Comparison of ENCODE assay signal across 8 mouse cellular contexts in genomic region chr5:136251004-136251403, GRCm38 (mm10). TPM values are rescaled to one million over a fixed set of nuclear protein-coding genes. Genes with fewer than 3 reads are reported as not detected.
DNase-seq lines count a peak whose midpoint lies in the region; ATAC-seq lines count a peak whose summit lies in the region.

No protein-coding gene starts in this region.

- ATAC-seq in megakaryocyte-erythroid progenitor cell, adult 5-6 weeks (replicated peaks; ENCODE audit: low FRiP score, low TSS enrichment, poor library complexity, severe bottlenecking): 0 out of 2 replicates have a peak, but pooled peaks have one; percentile 31
- no peak for ATAC-seq in erythroid progenitor cell, adult 5-6 weeks (replicated peaks; ENCODE audit: low FRiP score, poor library complexity, severe bottlenecking)

- DNase-seq in embryo, embryonic 10.5 days (ENCODE audit: low spot score): peak; percentile 60
- no peak for DNase-seq in embryo, embryonic 9.5 days (ENCODE audit: extremely low spot score)
- peak; percentile 39 to 47 for DNase-seq in layer of hippocampus, postnatal 10 days (ENCODE audit: low spot score in 2 of 2)
- no peak for DNase-seq in layer of hippocampus, postnatal 14 days (ENCODE audit: low spot score in 2 of 2)
- DNase-seq in CD4-positive helper T cell, adult 2 months (ENCODE audit: low read depth, low spot score): peak; percentile 39
- peak; percentile 51 for DNase-seq in brain, adult 2 months (ENCODE audit: low read depth, low spot score)

RNA-seq across cellular contexts. Expression of gene Sh2b2, which starts 4.6 kb away (rescaled TPM):
- total RNA-seq in layer of hippocampus, postnatal 10 days (2021): 10 to 100 TPM; 13.2 to 13.4 TPM
- 1 to 10 TPM; 8.7 to 9.5 TPM for total RNA-seq in layer of hippocampus, postnatal 14 days (2021)
- total RNA-seq in megakaryocyte-erythroid progenitor cell, adult 5-6 weeks (2014; fragmentation: Nextera tagmentation): 1.7 and 3.0 TPM in 2 replicates
- total RNA-seq in megakaryocyte-erythroid progenitor cell, adult 5-6 weeks (2017): 0.09 and 1.8 TPM in 2 replicates
- 4.0 and 7.5 TPM in 2 replicates for total RNA-seq in erythroid progenitor cell, adult 5-6 weeks (2015; ENCODE audit: low replicate concordance)
- 0.13 and 2.3 TPM in 2 replicates for total RNA-seq in erythroid progenitor cell, adult 5-6 weeks (2017; ENCODE audit: low replicate concordance)

RNA-seq across cellular contexts. Expression of gene Prkrip1, which starts 52.2 kb away (rescaled TPM):
- total RNA-seq in layer of hippocampus, postnatal 10 days (2021): 10 to 100 TPM; 45.2 to 46.3 TPM
- total RNA-seq in layer of hippocampus, postnatal 14 days (2021): 10 to 100 TPM; 39.9 to 41.5 TPM
- 24.2 and 32.6 TPM in 2 replicates for total RNA-seq in megakaryocyte-erythroid progenitor cell, adult 5-6 weeks (2014; fragmentation: Nextera tagmentation)
- total RNA-seq in megakaryocyte-erythroid progenitor cell, adult 5-6 weeks (2017): 67.4 and 131 TPM in 2 replicates
- 1.8 and 2.5 TPM in 2 replicates for total RNA-seq in erythroid progenitor cell, adult 5-6 weeks (2015; ENCODE audit: low replicate concordance)
- 23.2 and 25.9 TPM in 2 replicates for total RNA-seq in erythroid progenitor cell, adult 5-6 weeks (2017; ENCODE audit: low replicate concordance)

Comparison
In these comparisons a context has a peak if more than half of its experiments do, and no peak if none do; other contexts are left out.
1. DNase-seq: peak in embryo, embryonic 10.5 days (single experiment), layer of hippocampus, postnatal 10 days (2 of 2), CD4-positive helper T cell, adult 2 months (single experiment) and brain, adult 2 months (single experiment); none in embryo, embryonic 9.5 days (single experiment) and layer of hippocampus, postnatal 14 days (0 of 2).